Mouse (Mus musculus) cerebellum, postnatal 14 days (tissue): ENCODE measurements around the gene Nrxn3.
A peak's percentile ranks its signal among the peaks of the same experiment; 100 is the strongest.

Experiments
- DNase-seq, 2 experiments: peaks; one replicate each; pipeline ENCODE4 v3.0.0; 2021; ENCODE audit warnings: mixed read lengths in 2 of 2

Nrxn3 gene

GRCm38 (mm10) chr12:89976648-89977047 is 1254.0 kb downstream of the Nrxn3 start:
- no peak for DNase-seq

- DNase-seq: no peak
Observed at GRCm38 (mm10) chr12:89977479-89977878, 1254.8 kb downstream of the Nrxn3 start.

- no peak for DNase-seq
Observed at GRCm38 (mm10) chr12:89979190-89979589, 1256.5 kb downstream of the Nrxn3 start.

- no peak for DNase-seq
Observed at GRCm38 (mm10) chr12:89982445-89982844, 1259.8 kb downstream of the Nrxn3 start.

- peak; percentile 9 to 65 for DNase-seq
Observed at GRCm38 (mm10) chr12:89983399-89983798, 1260.7 kb downstream of the Nrxn3 start.

- no peak for DNase-seq
Observed at GRCm38 (mm10) chr12:89986219-89986618, 1263.5 kb downstream of the Nrxn3 start.

GRCm38 (mm10) chr12:89993273-89993672 is 1270.6 kb downstream of the Nrxn3 start:
- DNase-seq: no peak

GRCm38 (mm10) chr12:89995392-89995791 is 1272.7 kb downstream of the Nrxn3 start:
- no peak for DNase-seq

GRCm38 (mm10) chr12:90010280-90010679 is 1287.6 kb downstream of the Nrxn3 start:
- DNase-seq: no peak

- DNase-seq: no peak
Observed at GRCm38 (mm10) chr12:90013958-90014357, 1291.3 kb downstream of the Nrxn3 start.

GRCm38 (mm10) chr12:90027023-90027422 is 1304.3 kb downstream of the Nrxn3 start:
- peak; percentile 10 to 40 for DNase-seq

- DNase-seq: no peak
Observed at GRCm38 (mm10) chr12:90041038-90041437, 1318.4 kb downstream of the Nrxn3 start.

GRCm38 (mm10) chr12:90056256-90056655 is 1333.6 kb downstream of the Nrxn3 start:
- no peak for DNase-seq

GRCm38 (mm10) chr12:90059786-90060185 is 1337.1 kb downstream of the Nrxn3 start:
- no peak for DNase-seq

- no peak for DNase-seq
Observed at GRCm38 (mm10) chr12:90061312-90061711, 1338.6 kb downstream of the Nrxn3 start.

- DNase-seq: no peak
Observed at GRCm38 (mm10) chr12:90062219-90062618, 1339.5 kb downstream of the Nrxn3 start.

- no peak for DNase-seq
Observed at GRCm38 (mm10) chr12:90063443-90063842, 1340.8 kb downstream of the Nrxn3 start.

- peak; percentile 77 to 85 for DNase-seq
Observed at GRCm38 (mm10) chr12:90085862-90086261, 1363.2 kb downstream of the Nrxn3 start.

GRCm38 (mm10) chr12:90095754-90096153 is 1373.1 kb downstream of the Nrxn3 start:
- DNase-seq: no peak

- peak; percentile 52 to 84 for DNase-seq
Observed at GRCm38 (mm10) chr12:90113351-90113791, 1390.7 kb downstream of the Nrxn3 start.

GRCm38 (mm10) chr12:90131927-90132869 is 1409.5 kb downstream of the Nrxn3 start:
- peak in 1 of 2 experiments; percentile 7 for DNase-seq

- DNase-seq: peak; percentile 78 to 88
Observed at GRCm38 (mm10) chr12:90142011-90142410, 1419.3 kb downstream of the Nrxn3 start.

GRCm38 (mm10) chr12:90144247-90144646 is 1421.6 kb downstream of the Nrxn3 start:
- peak; percentile 23 to 64 for DNase-seq

GRCm38 (mm10) chr12:90158131-90158772 is 1435.6 kb downstream of the Nrxn3 start:
- DNase-seq: no peak
